Mouse (Mus musculus) MEL (cell line): ENCODE measurements around the gene Snap23. TPM values are rescaled to one million over a fixed set of nuclear protein-coding genes. Genes with fewer than 3 reads are reported as not detected.

Source experiments
- DNase-seq: peaks from one replicate; pipeline ENCODE4 v3.0.0; 2011; ENCODE audit warnings: low read depth, low spot score
- H3K27ac ChIP-seq: 2 replicates; pipeline ENCODE4 v1.5.1; 2012; ENCODE audit warnings: low read depth, mild to moderate bottlenecking, control low read depth, low read length, moderate library complexity; ENCODE audit not compliant: control insufficient read depth
- H3K27me3 ChIP-seq, 2 experiments: fragments of 150-350 bp in 1 of 2; sonication (generic) in 1 of 2; 2 replicates each; pipeline ENCODE4 v1.6.1; 2012; ENCODE audit warnings: low read length in 2 of 2, mild to moderate bottlenecking in 2 of 2, improper control_type of control experiment in 1 of 2, moderate library complexity in 1 of 2; ENCODE audit not compliant: insufficient read depth in 2 of 2, control insufficient read depth in 1 of 2
- H3K36me3 ChIP-seq, 2 experiments: 2 replicates each; pipeline ENCODE4 v1.6.1; 2012 to 2014; ENCODE audit warnings: low read length in 2 of 2, improper control_type of control experiment in 1 of 2, inconsistent platforms in 1 of 2, mild to moderate bottlenecking in 1 of 2; ENCODE audit not compliant: insufficient read depth in 2 of 2, control insufficient read depth in 1 of 2
- H3K4me1 ChIP-seq, 2 experiments: fragments of 150-350 bp in 1 of 2; sonication (generic) in 1 of 2; 2 replicates each; pipeline ENCODE4 v1.6.1; 2012; ENCODE audit warnings: low read length in 2 of 2, improper control_type of control experiment in 1 of 2, mild to moderate bottlenecking in 1 of 2; ENCODE audit not compliant: insufficient read depth in 2 of 2, control insufficient read depth in 1 of 2
- H3K4me3 ChIP-seq, 2 experiments: fragments of 150-350 bp in 1 of 2; sonication (generic) in 1 of 2; 2 replicates each; pipeline ENCODE4 v1.5.1; 2012; ENCODE audit warnings: low read depth in 2 of 2, low read length in 2 of 2, mild to moderate bottlenecking in 2 of 2, moderate library complexity in 2 of 2, control low read depth in 1 of 2, improper control_type of control experiment in 1 of 2; ENCODE audit not compliant: control insufficient read depth in 1 of 2, insufficient read depth in 1 of 2
- H3K79me2 ChIP-seq: 2 replicates; pipeline ENCODE4 v1.6.1; 2012; ENCODE audit warnings: mild to moderate bottlenecking, low read length, moderate library complexity; ENCODE audit not compliant: control insufficient read depth, poor library complexity, insufficient read depth
- H3K9ac ChIP-seq: 2 replicates; pipeline ENCODE4 v1.6.1; 2012; ENCODE audit warnings: low read depth, mild to moderate bottlenecking, control low read depth, low read length, moderate library complexity; ENCODE audit not compliant: control insufficient read depth, poor library complexity, severe bottlenecking
- H3K9me3 ChIP-seq: fragments of 150-350 bp; sonication (generic); replicated peaks from 2 replicates; pipeline ENCODE4 v1.6.1; 2012; ENCODE audit warnings: mild to moderate bottlenecking, low read length, improper control_type of control experiment, moderate library complexity; ENCODE audit not compliant: insufficient read depth
- BHLHE40 ChIP-seq: IDR thresholded peaks from 2 replicates; pipeline ENCODE4 v1.6.1; 2012; ENCODE audit warnings: low read depth, mild to moderate bottlenecking, inconsistent platforms, low read length, improper control_type of control experiment, borderline replicate concordance
- CTCF ChIP-seq, 3 experiments: IDR thresholded peaks in 2 of 3; conservative IDR thresholded peaks in 1 of 3; 2 replicates each; pipeline ENCODE4 v1.5.1; 2011 to 2012; ENCODE audit warnings: low read length in 3 of 3, low read depth in 2 of 3, mild to moderate bottlenecking in 2 of 3, improper control_type of control experiment in 1 of 3, inconsistent platforms in 1 of 3, mixed read lengths in 1 of 3, moderate library complexity in 1 of 3; ENCODE audit not compliant: control insufficient read depth in 1 of 3, insufficient read depth in 1 of 3, poor library complexity in 1 of 3, severe bottlenecking in 1 of 3
- ELF1 ChIP-seq: IDR thresholded peaks from 2 replicates; pipeline ENCODE4 v1.6.1; 2014; ENCODE audit warnings: low read depth, mild to moderate bottlenecking, inconsistent platforms, low read length, improper control_type of control experiment, moderate library complexity
- EP300 ChIP-seq, 2 experiments: IDR thresholded peaks; 2 replicates each; pipeline ENCODE4 v1.6.1; 2011; ENCODE audit warnings: improper control_type of control experiment in 2 of 2, low read length in 2 of 2, low read depth in 1 of 2, mild to moderate bottlenecking in 1 of 2
- HCFC1 ChIP-seq: IDR thresholded peaks from 2 replicates; pipeline ENCODE4 v1.6.1; 2012; ENCODE audit warnings: low read depth, mild to moderate bottlenecking, inconsistent platforms, low read length, improper control_type of control experiment, moderate library complexity
- JUND ChIP-seq: IDR thresholded peaks from 2 replicates; pipeline ENCODE4 v1.6.1; 2011; ENCODE audit warnings: low read depth, mild to moderate bottlenecking, improper control_type of control experiment, low read length
- KAT2A ChIP-seq: conservative IDR thresholded peaks from 2 replicates; pipeline ENCODE4 v1.6.1; 2012; ENCODE audit warnings: low read depth, low read length, improper control_type of control experiment, inconsistent platforms
- MAFK ChIP-seq: IDR thresholded peaks from 2 replicates; pipeline ENCODE4 v1.6.1; 2011; ENCODE audit warnings: low read depth, mild to moderate bottlenecking, low read length, improper control_type of control experiment, borderline replicate concordance
- MAX ChIP-seq: IDR thresholded peaks from 2 replicates; pipeline ENCODE4 v1.6.1; 2011; ENCODE audit warnings: low read length, improper control_type of control experiment
- MAZ ChIP-seq: IDR thresholded peaks from 2 replicates; pipeline ENCODE4 v1.6.1; 2012; ENCODE audit warnings: low read depth, mild to moderate bottlenecking, inconsistent platforms, low read length, improper control_type of control experiment
- MEF2A ChIP-seq: IDR thresholded peaks from 2 replicates; pipeline ENCODE4 v1.6.1; 2014; ENCODE audit warnings: low read depth, mild to moderate bottlenecking, inconsistent platforms, low read length, improper control_type of control experiment; ENCODE audit not compliant: poor library complexity, insufficient replicate concordance, severe bottlenecking; ENCODE audit errors: extremely low read depth
- MXI1 ChIP-seq: IDR thresholded peaks from 2 replicates; pipeline ENCODE4 v1.6.1; 2011; ENCODE audit warnings: mild to moderate bottlenecking, low read depth, low read length, improper control_type of control experiment
- MYB ChIP-seq: IDR thresholded peaks from 2 replicates; pipeline ENCODE4 v1.6.1; 2011; ENCODE audit warnings: mild to moderate bottlenecking, low read depth, low read length, improper control_type of control experiment
- NELFE ChIP-seq: IDR thresholded peaks from 2 replicates; pipeline ENCODE4 v1.6.1; 2011; ENCODE audit warnings: low read depth, low read length, improper control_type of control experiment
- NRF1 ChIP-seq: IDR thresholded peaks from 2 replicates; pipeline ENCODE4 v1.6.1; 2014; ENCODE audit warnings: low read depth, mild to moderate bottlenecking, inconsistent platforms, low read length, improper control_type of control experiment, moderate library complexity; ENCODE audit not compliant: poor library complexity, insufficient read depth, severe bottlenecking
- POLR2AphosphoS2 ChIP-seq: IDR thresholded peaks from 2 replicates; pipeline ENCODE4 v1.6.1; 2011; ENCODE audit warnings: low read length, improper control_type of control experiment
- POLR2AphosphoS5 ChIP-seq: IDR thresholded peaks from 2 replicates; pipeline ENCODE4 v1.6.1; 2012; ENCODE audit warnings: low read depth, borderline replicate concordance, mild to moderate bottlenecking, inconsistent platforms, low read length, moderate library complexity, mixed read lengths
- RCOR1 ChIP-seq: IDR thresholded peaks from 2 replicates; pipeline ENCODE4 v1.6.1; 2012; ENCODE audit warnings: low read depth, mild to moderate bottlenecking, inconsistent platforms, low read length, improper control_type of control experiment
- SIN3A ChIP-seq: IDR thresholded peaks from 2 replicates; pipeline ENCODE4 v1.6.1; 2012; ENCODE audit warnings: low read length, improper control_type of control experiment, inconsistent platforms
- SMC3 ChIP-seq: IDR thresholded peaks from 2 replicates; pipeline ENCODE4 v1.6.1; 2011; ENCODE audit warnings: low read depth, low read length, improper control_type of control experiment
- TAL1 ChIP-seq: IDR thresholded peaks from 2 replicates; pipeline ENCODE4 v1.6.1; 2012; ENCODE audit warnings: mild to moderate bottlenecking, inconsistent platforms, low read length, moderate library complexity, mixed read lengths
- TBP ChIP-seq: IDR thresholded peaks from 2 replicates; pipeline ENCODE4 v1.8.0; 2011; ENCODE audit warnings: low read depth, low read length, improper control_type of control experiment
- UBTF ChIP-seq: IDR thresholded peaks from 2 replicates; pipeline ENCODE4 v1.6.1; 2012; ENCODE audit warnings: low read depth, mild to moderate bottlenecking, inconsistent platforms, low read length, improper control_type of control experiment, moderate library complexity, borderline replicate concordance; ENCODE audit not compliant: insufficient read depth
- USF1 ChIP-seq: IDR thresholded peaks from 2 replicates; pipeline ENCODE4 v1.6.1; 2014; ENCODE audit warnings: low read depth, mild to moderate bottlenecking, inconsistent platforms, low read length, improper control_type of control experiment, moderate library complexity
- USF2 ChIP-seq, 2 experiments: IDR thresholded peaks; 2 replicates each; pipeline ENCODE4 v1.6.1; 2011 to 2012; ENCODE audit warnings: improper control_type of control experiment in 2 of 2, low read length in 2 of 2, borderline replicate concordance in 1 of 2, inconsistent platforms in 1 of 2, low read depth in 1 of 2, mild to moderate bottlenecking in 1 of 2; ENCODE audit not compliant: insufficient read depth in 1 of 2
- ZKSCAN1 ChIP-seq: IDR thresholded peaks from 2 replicates; pipeline ENCODE4 v1.6.1; 2012; ENCODE audit warnings: low read depth, mild to moderate bottlenecking, inconsistent platforms, low read length, improper control_type of control experiment, moderate library complexity
- ZNF384 ChIP-seq: IDR thresholded peaks from 2 replicates; pipeline ENCODE4 v1.6.1; 2012; ENCODE audit warnings: low read depth, mild to moderate bottlenecking, inconsistent platforms, low read length, improper control_type of control experiment
- polyA plus RNA-seq, 2 experiments: library from polyadenylated mRNA; stranded (reverse) in 1 of 2; unstranded in 1 of 2; fragments of >175 nt in 1 of 2; fragments of >200 nt in 1 of 2; gene quantifications; 2 replicates each; pipeline versions ENCODE4 v1.2.1 to v1.2.4; 2012; ENCODE audit warnings: low replicate concordance in 2 of 2, low read depth in 1 of 2; ENCODE audit not compliant: insufficient read length in 2 of 2, insufficient read depth in 1 of 2, missing spikeins in 1 of 2
- total RNA-seq: library from RNA; depleted of rRNA; stranded (reverse); fragments of 300-350 nt; gene quantifications from 2 replicates; pipeline ENCODE4 v1.2.3, GENCODE M21; 2012

Gene Snap23
- total and polyA plus RNA-seq, 3 experiments = 50.8 to 81.5 TPM; not detected in 1

DNA sequence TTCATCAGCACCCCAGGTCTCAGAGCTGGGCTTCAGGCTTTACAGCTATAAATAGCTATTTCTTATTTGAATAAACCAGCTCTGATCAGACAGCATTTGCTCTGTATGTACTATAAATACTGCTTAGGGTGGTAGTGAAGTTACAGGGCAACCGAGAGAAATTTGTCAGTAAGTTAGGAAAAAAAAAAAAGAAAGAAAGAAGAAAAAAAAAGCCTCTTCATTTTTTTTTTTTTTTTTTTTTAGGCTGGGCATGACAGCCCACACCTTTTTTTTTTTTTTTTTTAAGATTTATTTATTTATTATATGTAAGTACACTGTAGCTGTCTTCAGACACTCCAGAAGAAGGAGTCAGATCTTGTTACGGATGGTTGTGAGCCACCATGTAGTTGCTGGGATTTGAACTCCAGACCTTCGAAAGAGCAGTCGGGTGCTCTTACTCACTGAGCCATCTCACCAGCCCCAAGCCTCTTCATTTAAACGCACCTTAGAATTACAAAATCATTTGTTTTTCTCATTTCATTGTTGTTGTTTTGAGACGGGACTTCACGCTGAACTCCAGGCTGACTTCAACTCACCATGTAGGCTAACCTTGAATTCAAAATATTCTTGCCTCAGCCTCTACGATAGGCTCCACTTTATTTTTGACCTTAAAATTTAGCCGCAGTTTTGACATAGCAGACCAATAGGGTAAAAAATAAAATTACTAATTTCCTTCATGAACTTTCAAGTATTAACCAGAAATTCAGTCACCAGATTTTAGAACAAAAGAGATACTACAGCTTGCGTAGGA lies 60.8 kb downstream of the Snap23 start:
- DNase-seq = no peak
- Histone ChIP-seq H3K9ac (peak overlapping the region; percentile 53), H3K36me3 (peaks cover 0 to 28% of the 10 kb centered on the region in 2 experiments; a peak in 2 of 4 replicates), H3K27ac (no peak overlapping the region), H3K9me3 (no peaks in the 10 kb centered on the region), H3K27me3 (no peaks in the 10 kb centered on the region), H3K4me3 (peak overlapping the region; percentile 57 to 99), H3K4me1 (peaks cover 0 to 30% of the 10 kb centered on the region in 2 experiments), H3K79me2 (no peaks in the 10 kb centered on the region)
- no peak for TF ChIP-seq RCOR1
- TF ChIP-seq POLR2AphosphoS2 = no peak
- no peak for TF ChIP-seq ELF1
- TF ChIP-seq ZNF384 = peak; percentile 70
- TF ChIP-seq JUND = no peak
- no peak for TF ChIP-seq MEF2A
- no peak for TF ChIP-seq USF2 (IDR thresholded peaks at IDR 0.05; ENCODE audit: borderline replicate concordance in 1 of 2, insufficient read depth in 1 of 2, low read depth in 1 of 2, low read length in 2 of 2)
- TF ChIP-seq MXI1 = no peak
- peak; percentile 49; the same call in 1 of the 2 replicates for TF ChIP-seq MAFK
- TF ChIP-seq KAT2A = no peak
- no peak for TF ChIP-seq TAL1
- peak; percentile 59; the same call in 1 of the 2 replicates for TF ChIP-seq SIN3A
- TF ChIP-seq CTCF (IDR thresholded peaks at IDR 0.05 in 2 of 3, conservative IDR thresholded peaks at IDR 0.05 in 1 of 3; ENCODE audit: control insufficient read depth in 1 of 3, insufficient read depth in 1 of 3, low read depth in 2 of 3, low read length in 3 of 3, poor library complexity in 1 of 3, severe bottlenecking in 1 of 3) = no peak
- no peak for TF ChIP-seq USF1
- no peak for TF ChIP-seq MYB
- no peak for TF ChIP-seq BHLHE40
- no peak for TF ChIP-seq UBTF
- no peak for TF ChIP-seq NELFE
- TF ChIP-seq POLR2AphosphoS5 = no peak
- TF ChIP-seq SMC3 = no peak
- TF ChIP-seq MAZ = no peak
- TF ChIP-seq HCFC1 = no peak
- no peak for TF ChIP-seq ZKSCAN1
- TF ChIP-seq EP300 (IDR thresholded peaks at IDR 0.05; ENCODE audit: low read depth in 1 of 2, low read length in 2 of 2) = no peak
- no peak for TF ChIP-seq MAX
- TF ChIP-seq TBP = peak; percentile 96
- no peak for TF ChIP-seq NRF1
